Mouse (Mus musculus) G1E (cell line): ENCODE measurements around the gene Plekho1.

ENCODE experiments used
- CTCF ChIP-seq: IDR thresholded peaks from 2 replicates; pipeline ENCODE4 v1.5.1; 2012; ENCODE audit warnings: low read depth, low read length, inconsistent platforms, mixed read lengths
- GATA1 ChIP-seq: IDR thresholded peaks from 2 replicates; pipeline ENCODE4 v1.6.1; 2012; ENCODE audit warnings: borderline replicate concordance, low read length, inconsistent platforms, mixed read lengths
- POLR2AphosphoS5 ChIP-seq: IDR thresholded peaks from 2 replicates; pipeline ENCODE4 v1.6.1; 2012; ENCODE audit warnings: low read depth, low read length, inconsistent platforms; ENCODE audit not compliant: insufficient replicate concordance
- TAL1 ChIP-seq: conservative IDR thresholded peaks from 2 replicates; pipeline ENCODE4 v1.6.1; 2012; ENCODE audit warnings: low read depth, low read length, inconsistent platforms, mixed read lengths

- TF ChIP-seq CTCF = no peak
- no peak for TF ChIP-seq GATA1
- no peak for TF ChIP-seq TAL1
- TF ChIP-seq POLR2AphosphoS5 = no peak
Measured at GRCm38 (mm10) chr3:96015681-96016080, 19.9 kb upstream of the Plekho1 start.
